Mouse (Mus musculus): ENCODE results near the gene Ccr1. TPM values are rescaled to one million over a fixed set of nuclear protein-coding genes. Genes with fewer than 3 reads are reported as not detected.

Ccr1 gene
- polyA plus RNA-seq, 1 experiment = 3.8 TPM

- DNase-seq (ENCODE audit: low spot score) = no peak
Observed at GRCm38 (mm10) chr9:123956892-123957291, 11.6 kb downstream of the Ccr1 start.

GRCm38 (mm10) chr9:123953551-123953950, 14.9 kb downstream of the Ccr1 start:
- DNase-seq (ENCODE audit: low spot score) = no peak

- no peak for DNase-seq (ENCODE audit: low spot score)
Observed at GRCm38 (mm10) chr9:123951176-123951575, 17.3 kb downstream of the Ccr1 start.

- no peak for DNase-seq (ENCODE audit: low spot score)
Observed at GRCm38 (mm10) chr9:123949432-123949831, 19.1 kb downstream of the Ccr1 start.

GRCm38 (mm10) chr9:123947815-123948214, 20.7 kb downstream of the Ccr1 start:
- DNase-seq (ENCODE audit: low spot score) = no peak

GRCm38 (mm10) chr9:123942025-123942424, 26.5 kb downstream of the Ccr1 start:
- no peak for DNase-seq (ENCODE audit: low spot score)

GRCm38 (mm10) chr9:123941316-123941715, 27.2 kb downstream of the Ccr1 start:
- DNase-seq (ENCODE audit: low spot score) = no peak

- no peak for DNase-seq (ENCODE audit: low spot score)
Observed at GRCm38 (mm10) chr9:123940628-123941027, 27.9 kb downstream of the Ccr1 start.

GRCm38 (mm10) chr9:123940168-123940567, 28.3 kb downstream of the Ccr1 start:
- DNase-seq (ENCODE audit: low spot score) = no peak

GRCm38 (mm10) chr9:123937989-123938388, 30.5 kb downstream of the Ccr1 start:
- no peak for DNase-seq (ENCODE audit: low spot score)

GRCm38 (mm10) chr9:123936604-123937280, 31.8 kb downstream of the Ccr1 start:
- DNase-seq (ENCODE audit: low spot score) = no peak

- DNase-seq (ENCODE audit: low spot score) = no peak
Observed at GRCm38 (mm10) chr9:123935776-123936175, 32.7 kb downstream of the Ccr1 start.

GRCm38 (mm10) chr9:123935346-123935745, 33.1 kb downstream of the Ccr1 start:
- no peak for DNase-seq (ENCODE audit: low spot score)

GRCm38 (mm10) chr9:123933716-123934445, 34.6 kb downstream of the Ccr1 start:
- no peak for DNase-seq (ENCODE audit: low spot score)

GRCm38 (mm10) chr9:123932911-123933675, 35.4 kb downstream of the Ccr1 start:
- no peak for DNase-seq (ENCODE audit: low spot score)

- no peak for DNase-seq (ENCODE audit: low spot score)
Observed at GRCm38 (mm10) chr9:123931761-123932700, 36.5 kb downstream of the Ccr1 start.

GRCm38 (mm10) chr9:123930926-123931325, 37.6 kb downstream of the Ccr1 start:
- no peak for DNase-seq (ENCODE audit: low spot score)

- DNase-seq (ENCODE audit: low spot score) = no peak
Observed at GRCm38 (mm10) chr9:123930476-123930875, 38.0 kb downstream of the Ccr1 start.

- DNase-seq (ENCODE audit: low spot score) = no peak
Observed at GRCm38 (mm10) chr9:123929936-123930335, 38.6 kb downstream of the Ccr1 start.

GRCm38 (mm10) chr9:123928759-123929246, 39.7 kb downstream of the Ccr1 start:
- no peak for DNase-seq (ENCODE audit: low spot score)

- DNase-seq (ENCODE audit: low spot score) = no peak
Observed at GRCm38 (mm10) chr9:123928118-123928758, 40.3 kb downstream of the Ccr1 start.

Data from urinary bladder, adult 2 months (tissue).